Mouse (Mus musculus) limb, embryonic 11.5 days (tissue): ENCODE data around the gene Spon1. TPM values are rescaled to one million over a fixed set of nuclear protein-coding genes. Genes with fewer than 3 reads are reported as not detected.
A peak's percentile ranks its signal among the peaks of the same experiment; 100 is the strongest.

Experiments used
- ATAC-seq: fragments of 200-750 bp; cut with Nextera tagmentation; 2 replicates; pipeline ENCODE4 v1.8.0; 2017; ENCODE audit warnings: low read depth; ENCODE audit not compliant: insufficient number of reproducible peaks, low FRiP score, low TSS enrichment
- DNase-seq: peaks from one replicate; pipeline ENCODE4 v3.0.0-alpha.2; 2015; ENCODE audit warnings: low spot score
- H3K27ac ChIP-seq: fragments of 300-500 bp; sonication (generic); replicated peaks from 2 replicates; pipeline ENCODE4 v1.5.1; 2014; ENCODE audit warnings: low read depth, mild to moderate bottlenecking, low read length
- H3K27me3 ChIP-seq: fragments of 300-500 bp; sonication (generic); 2 replicates; pipeline ENCODE4 v1.6.1; 2014; ENCODE audit warnings: mild to moderate bottlenecking, low read length, mixed read lengths; ENCODE audit not compliant: control insufficient read depth, insufficient read depth
- H3K36me3 ChIP-seq: fragments of 300-500 bp; sonication (generic); 2 replicates; pipeline ENCODE4 v1.6.1; 2014; ENCODE audit warnings: mild to moderate bottlenecking, low read length, moderate library complexity, mixed read lengths; ENCODE audit not compliant: control insufficient read depth, insufficient read depth
- H3K4me1 ChIP-seq: fragments of 300-500 bp; sonication (generic); 2 replicates; pipeline ENCODE4 v1.6.1; 2014; ENCODE audit warnings: low read length, mixed read lengths; ENCODE audit not compliant: control insufficient read depth, insufficient read depth
- H3K4me2 ChIP-seq: fragments of 300-500 bp; sonication (generic); 2 replicates; pipeline ENCODE4 v1.6.1; 2014; ENCODE audit warnings: low read depth, mild to moderate bottlenecking, moderate library complexity; ENCODE audit not compliant: severe bottlenecking
- H3K4me3 ChIP-seq: fragments of 300-500 bp; sonication (generic); 2 replicates; pipeline ENCODE4 v1.5.1; 2014; ENCODE audit warnings: low read depth, low read length
- H3K9ac ChIP-seq: fragments of 300-500 bp; sonication (generic); 2 replicates; pipeline ENCODE4 v1.6.1; 2014; ENCODE audit warnings: mild to moderate bottlenecking, low read length
- H3K9me3 ChIP-seq: fragments of 300-500 bp; sonication (generic); 2 replicates; pipeline ENCODE4 v1.6.1; 2016; ENCODE audit warnings: low read length; ENCODE audit not compliant: control insufficient read depth
- WGBS: fragments of 180-500 bp; shearing (Covaris S2); extraction: QIAGEN DNeasy Blood & Tissue Kit; methylation state at CpG from one replicate; pipeline ENCODE4 v1.1.7; 2014; 5-methylcytosine and 5-hydroxymethylcytosine counted together
- polyA plus RNA-seq: library from polyadenylated mRNA; unstranded; fragments of >200 nt; fragmentation: Nextera tagmentation; extraction: Ambion mirVana; gene quantifications from 2 replicates; pipeline ENCODE4 v1.2.1, GENCODE M21; 2014

Spon1 gene
- polyA plus RNA-seq, 1 experiment from 2014 or later = 3.8 TPM

- no peak overlapping the region for H3K4me3 ChIP-seq
These were observed 3.5 kb downstream of the Spon1 start for GRCm38 (mm10) chr7:113769281-113769680.

DNA sequence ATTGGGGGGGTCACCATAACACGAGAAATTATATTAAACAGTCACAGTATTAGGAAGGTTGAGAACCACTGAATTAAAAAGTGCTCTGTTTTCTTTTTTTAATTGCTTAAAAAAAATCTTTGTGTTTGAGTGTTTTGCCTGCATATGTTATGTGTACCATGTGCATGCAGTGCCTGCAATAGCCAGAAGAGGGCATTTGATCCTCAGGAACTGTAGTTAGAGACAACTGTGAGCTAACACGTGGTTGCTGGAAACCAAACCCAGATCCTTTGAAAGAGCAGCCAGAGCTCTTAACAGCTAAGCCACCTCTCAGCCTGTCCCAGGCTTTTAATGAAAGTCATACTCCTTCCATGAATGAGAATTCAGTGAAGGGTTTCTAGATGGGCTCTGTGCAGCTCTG lies 6.3 kb downstream of the Spon1 start:
- Histone ChIP-seq H3K4me1 (no peaks in the 10 kb centered on the region; the same call in 1 of the 2 replicates), H3K36me3 (no peaks in the 10 kb centered on the region), H3K4me2 (no peak overlapping the region), H3K4me3 (no peak overlapping the region), H3K9me3 (peaks cover 2% of the 10 kb centered on the region; the same call in 1 of the 2 replicates), H3K9ac (no peak overlapping the region), H3K27me3 (peaks cover 8% of the 10 kb centered on the region; the same call in 1 of the 2 replicates), H3K27ac (no peak overlapping the region)
- ATAC-seq (no peak), DNase-seq (no peak)
- WGBS = 77% methylated on average over 2 of the region's 2 CpGs

More at GRCm38 (mm10) chr7:113769281-113769680, 3.5 kb downstream of the Spon1 start:
- Histone ChIP-seq H3K9ac (no peak overlapping the region), H3K4me1 (peaks cover 7% of the 10 kb centered on the region; the same call in 1 of the 2 replicates), H3K36me3 (no peaks in the 10 kb centered on the region), H3K9me3 (peaks cover 2% of the 10 kb centered on the region; the same call in 1 of the 2 replicates), H3K4me2 (no peak overlapping the region), H3K27me3 (peaks cover 23% of the 10 kb centered on the region), H3K27ac (no peak overlapping the region)
- ATAC-seq = no peak
- WGBS = 29% methylated on average over 6 of the region's 6 CpGs
- DNase-seq = no peak

DNA sequence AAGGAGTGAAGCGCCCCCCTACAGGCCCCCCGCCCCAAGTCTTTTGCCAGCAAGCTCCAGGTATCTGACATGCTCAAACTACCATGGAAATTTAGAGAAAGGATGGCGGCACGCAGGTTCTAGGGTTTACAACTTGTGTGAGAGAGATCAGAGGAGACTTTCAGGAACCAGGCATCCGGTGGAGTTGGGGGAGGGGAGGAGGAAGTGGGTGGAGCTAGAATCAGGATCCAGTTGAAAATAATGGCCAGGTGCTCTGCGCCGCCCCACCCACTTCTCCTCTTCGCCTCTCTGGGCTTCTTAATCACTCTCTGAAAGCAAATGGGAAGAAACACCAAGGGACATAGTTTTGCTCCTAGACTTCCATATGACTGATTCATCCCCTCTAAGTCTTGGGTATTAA lies 7.6 kb downstream of the Spon1 start:
- no peaks in the 10 kb centered on the region; the same call in 1 of the 2 replicates for H3K4me1 ChIP-seq
- H3K36me3 ChIP-seq = no peaks in the 10 kb centered on the region
- DNase-seq (peak; percentile 46), ATAC-seq (no peak)
- H3K4me3 ChIP-seq = no peak overlapping the region
- no peak overlapping the region for H3K4me2 ChIP-seq
- H3K27ac ChIP-seq = no peak overlapping the region
- no peaks in the 10 kb centered on the region for H3K27me3 ChIP-seq
- H3K9ac ChIP-seq = no peak overlapping the region
- 41% methylated on average over 8 of the region's 8 CpGs for WGBS
- peaks cover 2% of the 10 kb centered on the region; the same call in 1 of the 2 replicates for H3K9me3 ChIP-seq

- Histone ChIP-seq H3K9me3 (peaks cover 2% of the 10 kb centered on the region; the same call in 1 of the 2 replicates), H3K9ac (no peak overlapping the region), H3K4me1 (no peaks in the 10 kb centered on the region; the same call in 1 of the 2 replicates), H3K27me3 (no peaks in the 10 kb centered on the region), H3K4me3 (no peak overlapping the region), H3K27ac (no peak overlapping the region), H3K4me2 (no peak overlapping the region), H3K36me3 (no peaks in the 10 kb centered on the region)
- peak; percentile 68 for DNase-seq
- peak; percentile 79 for ATAC-seq
- whole genome bisulfite sequencing = 15% methylated on average over 7 of the region's 7 CpGs
These were observed 8.2 kb downstream of the Spon1 start for GRCm38 (mm10) chr7:113774039-113774438.

GRCm38 (mm10) chr7:113774906-113775305 lies 9.1 kb downstream of the Spon1 start:
- Histone ChIP-seq H3K4me3 (no peak overlapping the region), H3K9me3 (peaks cover 2% of the 10 kb centered on the region; the same call in 1 of the 2 replicates), H3K27ac (no peak overlapping the region), H3K9ac (no peak overlapping the region), H3K4me2 (no peak overlapping the region), H3K27me3 (no peaks in the 10 kb centered on the region), H3K36me3 (no peaks in the 10 kb centered on the region), H3K4me1 (no peaks in the 10 kb centered on the region)
- no peak for DNase-seq
- no peak for ATAC-seq
- WGBS = 89% methylated on average over 3 of the region's 3 CpGs

DNA sequence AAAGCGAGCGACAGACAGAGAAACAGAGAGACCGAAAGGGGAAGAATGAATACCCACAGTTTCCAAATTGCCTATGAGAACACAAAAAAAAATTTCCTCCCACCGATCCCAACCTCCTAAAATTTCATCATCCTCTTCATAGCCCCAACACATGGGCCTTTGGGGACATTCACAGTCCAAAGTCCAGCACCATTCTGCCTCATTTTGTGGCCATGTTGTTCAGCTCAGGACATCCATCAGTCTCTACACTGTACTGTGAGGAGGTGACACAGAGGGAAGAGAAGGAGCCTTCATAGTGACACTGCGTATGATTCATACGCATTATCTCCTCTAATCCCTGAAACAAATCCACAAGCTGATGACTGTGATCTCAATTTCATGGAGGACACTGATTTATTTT lies 12.7 kb downstream of the Spon1 start:
- DNase-seq (no peak), ATAC-seq (no peak)
- Histone ChIP-seq H3K4me2 (no peak overlapping the region), H3K4me3 (no peak overlapping the region), H3K9me3 (no peaks in the 10 kb centered on the region), H3K9ac (no peak overlapping the region), H3K27me3 (no peaks in the 10 kb centered on the region), H3K27ac (no peak overlapping the region), H3K4me1 (no peaks in the 10 kb centered on the region), H3K36me3 (no peaks in the 10 kb centered on the region)
- WGBS = 96% methylated on average over 6 of the region's 6 CpGs

DNA sequence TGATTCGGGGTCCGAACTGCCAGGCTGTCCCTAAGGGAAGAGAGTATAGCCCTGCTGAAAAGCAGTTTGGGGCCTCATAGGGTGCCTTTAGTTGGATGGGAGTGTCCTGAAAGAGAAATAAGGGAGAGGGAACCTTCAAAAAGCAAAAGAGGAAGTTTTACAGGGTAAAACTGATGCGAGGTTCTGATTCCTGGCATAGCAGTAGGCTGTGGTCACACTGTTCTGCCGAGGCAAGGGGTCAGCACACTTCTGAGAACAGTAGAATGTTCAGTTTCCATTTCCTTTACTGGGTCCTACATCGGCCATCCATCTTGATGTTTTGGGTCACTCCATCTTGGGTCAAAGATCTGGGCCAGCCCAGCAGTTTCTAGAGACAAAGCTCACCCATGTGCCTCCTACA lies 14.5 kb downstream of the Spon1 start:
- no peak overlapping the region for H3K4me2 ChIP-seq
- no peak for DNase-seq
- WGBS = 90% methylated on average over 5 of the region's 5 CpGs
- no peak overlapping the region for H3K4me3 ChIP-seq
- H3K27ac ChIP-seq = no peak overlapping the region
- H3K9me3 ChIP-seq = no peaks in the 10 kb centered on the region
- no peaks in the 10 kb centered on the region for H3K27me3 ChIP-seq
- H3K9ac ChIP-seq = no peak overlapping the region
- no peaks in the 10 kb centered on the region for H3K36me3 ChIP-seq
- no peaks in the 10 kb centered on the region for H3K4me1 ChIP-seq
- no peak for ATAC-seq

- DNase-seq (no peak), ATAC-seq (no peak)
- no peaks in the 10 kb centered on the region for H3K27me3 ChIP-seq
- no peaks in the 10 kb centered on the region for H3K36me3 ChIP-seq
- H3K27ac ChIP-seq = no peak overlapping the region
- H3K4me1 ChIP-seq = no peaks in the 10 kb centered on the region
- H3K4me2 ChIP-seq = no peak overlapping the region
- no peak overlapping the region for H3K9ac ChIP-seq
- 73% methylated on average over 5 of the region's 5 CpGs for WGBS
- no peak overlapping the region for H3K4me3 ChIP-seq
- H3K9me3 ChIP-seq = no peaks in the 10 kb centered on the region
These were observed 26.2 kb downstream of the Spon1 start for GRCm38 (mm10) chr7:113791991-113792390.

DNA sequence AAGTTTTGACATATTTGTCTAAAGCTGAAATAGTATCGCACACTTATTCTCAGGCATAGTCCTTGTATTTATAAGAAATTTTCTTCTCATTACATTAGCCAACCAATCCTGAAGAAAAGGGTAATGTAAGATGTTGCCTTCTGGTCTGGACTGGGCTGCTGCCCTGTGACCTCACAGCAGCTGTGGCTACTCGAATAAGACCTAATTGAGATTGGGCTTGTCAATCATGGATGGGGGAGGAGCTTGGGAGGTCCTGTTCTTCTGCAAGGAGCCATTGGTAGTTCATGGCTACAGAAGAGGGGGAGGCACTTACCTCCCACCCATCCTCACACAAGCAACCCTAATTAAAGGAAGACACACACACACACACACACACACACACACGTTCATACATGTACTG lies 27.1 kb downstream of the Spon1 start:
- no peak for ATAC-seq
- Histone ChIP-seq H3K9me3 (no peaks in the 10 kb centered on the region), H3K27ac (no peak overlapping the region), H3K4me1 (no peaks in the 10 kb centered on the region), H3K9ac (no peak overlapping the region), H3K27me3 (no peaks in the 10 kb centered on the region), H3K4me3 (no peak overlapping the region), H3K36me3 (no peaks in the 10 kb centered on the region), H3K4me2 (no peak overlapping the region)
- WGBS = 76% methylated on average over 3 of the region's 3 CpGs
- DNase-seq = no peak
